Mouse (Mus musculus): ENCODE measurements at regions not wholly inside any gene's neighbourhood (a gene's known extent, or its start where the extent isn't known, plus 50 kb on each side); places are given as distances from the start of the nearest gene placed in this dataset.
"Not testable (repeated sequence)": the region's sequence is repeated elsewhere in the genome, so short reads cannot be mapped to it uniquely, and the experiment has no call there.

- DNase-seq, result no peak
Measured at GRCm38 (mm10) chr13:111860931-111861330, 52.1 kb upstream of the Map3k1 start.

- no peak for DNase-seq
Measured at GRCm38 (mm10) chr13:111862316-111862715, 53.5 kb upstream of the Map3k1 start.

GRCm38 (mm10) chr13:111865956-111866355 is 57.2 kb upstream of the Map3k1 start:
- no peak for DNase-seq

GRCm38 (mm10) chr13:111867261-111867660 is 58.5 kb upstream of the Map3k1 start:
- DNase-seq, result no peak

GRCm38 (mm10) chr13:111867763-111868725 is 59.3 kb upstream of the Map3k1 start:
- DNase-seq, result peak; percentile 53

- no peak for DNase-seq
Measured at GRCm38 (mm10) chr13:111868947-111869346, 60.2 kb upstream of the Map3k1 start.

- DNase-seq, result no peak
Measured at GRCm38 (mm10) chr13:111869771-111870437, 61.1 kb upstream of the Map3k1 start.

GRCm38 (mm10) chr13:111870505-111870904 is 61.7 kb upstream of the Map3k1 start:
- DNase-seq, result no peak

GRCm38 (mm10) chr13:111871672-111872410 is 63.0 kb upstream of the Map3k1 start:
- no peak for DNase-seq

- no peak for DNase-seq
Measured at GRCm38 (mm10) chr13:111874330-111874729, 65.5 kb upstream of the Map3k1 start.

GRCm38 (mm10) chr13:111876404-111876803 is 67.6 kb upstream of the Map3k1 start:
- DNase-seq, result no peak

- DNase-seq, result no peak
Measured at GRCm38 (mm10) chr13:111876847-111877246, 68.1 kb upstream of the Map3k1 start.

- not testable (repeated sequence) for DNase-seq
Measured at GRCm38 (mm10) chr13:111883768-111884566, 75.2 kb upstream of the Map3k1 start.

- DNase-seq, result no peak
Measured at GRCm38 (mm10) chr13:111890792-111891191, 82.0 kb upstream of the Map3k1 start.

GRCm38 (mm10) chr13:111892141-111892540 is 83.3 kb upstream of the Map3k1 start:
- no peak for DNase-seq

GRCm38 (mm10) chr13:111893221-111893713 is 84.5 kb upstream of the Map3k1 start:
- DNase-seq, result no peak

- DNase-seq, result peak; percentile 36
Measured at GRCm38 (mm10) chr13:111894804-111895478, 86.1 kb upstream of the Map3k1 start.

- DNase-seq, result no peak
Measured at GRCm38 (mm10) chr13:111896279-111896678, 87.5 kb upstream of the Map3k1 start.

- no peak for DNase-seq
Measured at GRCm38 (mm10) chr13:111903361-111903760, 94.6 kb upstream of the Map3k1 start.

GRCm38 (mm10) chr13:111903931-111904330 is 95.1 kb upstream of the Map3k1 start:
- DNase-seq, result no peak

- no peak for DNase-seq
Measured at GRCm38 (mm10) chr13:111904616-111905212, 95.9 kb upstream of the Map3k1 start.
